Comparison of ENCODE assay signal across 9 mouse cellular contexts in genomic region chr5:24335888-24336511, GRCm38 (mm10). TPM values are rescaled to one million over a fixed set of nuclear protein-coding genes. Genes with fewer than 3 reads are reported as not detected.
DNase-seq lines count a peak whose midpoint lies in the region; ATAC-seq lines count a peak whose summit lies in the region.
"Had no signal": no experiment of that assay in that cellular context is flagged by ENCODE, and none has a peak within 500 bp of the region (broad histone marks: within the 10 kb centered on the region; RNA-seq: fewer than 3 reads in every experiment).

No protein-coding gene starts in this region.

- peaks cover 28% of the 10 kb centered on the region for H3K27me3 ChIP-seq in liver, embryonic 12.5 days (replicated peaks)
- H3K27me3 ChIP-seq in liver, embryonic 11.5 days (replicated peaks; ENCODE audit: control insufficient read depth, insufficient read depth, low read length), result peaks cover 5% of the 10 kb centered on the region; the same call in 1 of the 2 replicates
- H3K27me3 ChIP-seq in embryonic facial prominence, embryonic 15.5 days, result no peaks in the 10 kb centered on the region
- no peaks in the 10 kb centered on the region for H3K27me3 ChIP-seq in hindbrain, embryonic 14.5 days (ENCODE audit: control insufficient read depth, insufficient read depth, low read length)
- peaks cover 3% of the 10 kb centered on the region; the same call in 1 of the 2 replicates for H3K27me3 ChIP-seq in liver, embryonic 13.5 days
- no peaks in the 10 kb centered on the region for H3K27me3 ChIP-seq in neural tube, embryonic 12.5 days (replicated peaks)

- 21% methylated on average over 3 of the region's 3 CpGs for WGBS in liver, embryonic 12.5 days (ENCODE audit: insufficient replicate concordance)
- 17% methylated on average over 3 of the region's 3 CpGs for WGBS in liver, embryonic 11.5 days
- WGBS in embryonic facial prominence, embryonic 15.5 days, result 19% methylated on average over 3 of the region's 3 CpGs
- WGBS in hindbrain, embryonic 14.5 days, result 14% methylated on average over 3 of the region's 3 CpGs
- 17% methylated on average over 3 of the region's 3 CpGs for WGBS in liver, embryonic 13.5 days (ENCODE audit: insufficient replicate concordance)
- 8% methylated on average over 3 of the region's 3 CpGs for WGBS in neural tube, embryonic 12.5 days

- ATAC-seq in liver, embryonic 12.5 days, result peak; percentile 46
- ATAC-seq in liver, embryonic 11.5 days (replicated peaks; ENCODE audit: low FRiP score), result no peak; the same call in 1 of the 2 replicates
- ATAC-seq in embryonic facial prominence, embryonic 15.5 days (ENCODE audit: insufficient number of reproducible peaks, low FRiP score, low TSS enrichment, low read depth), result peak; percentile 55
- peak; percentile 82; the same call in 1 of the 2 replicates for ATAC-seq in hindbrain, embryonic 14.5 days (ENCODE audit: low FRiP score)
- ATAC-seq in liver, embryonic 13.5 days (ENCODE audit: low read depth), result 0 out of 2 replicates have a peak, but pooled peaks have one; percentile 30
- ATAC-seq in neural tube, embryonic 12.5 days (ENCODE audit: low FRiP score, low read depth), result peak; percentile 86
- no peak for ATAC-seq in megakaryocyte, adult 5-6 weeks (ENCODE audit: poor library complexity, severe bottlenecking)

- H3K9ac ChIP-seq in liver, embryonic 12.5 days, result no peak overlapping the region
- no peak overlapping the region for H3K9ac ChIP-seq in liver, embryonic 11.5 days (ENCODE audit: low read depth, low read length)
- no peak overlapping the region for H3K9ac ChIP-seq in embryonic facial prominence, embryonic 15.5 days
- no peak overlapping the region for H3K9ac ChIP-seq in hindbrain, embryonic 14.5 days
- no peak overlapping the region for H3K9ac ChIP-seq in liver, embryonic 13.5 days
- no peak overlapping the region for H3K9ac ChIP-seq in neural tube, embryonic 12.5 days

- no peaks in the 10 kb centered on the region for H3K9me3 ChIP-seq in liver, embryonic 12.5 days (replicated peaks)
- no peaks in the 10 kb centered on the region for H3K9me3 ChIP-seq in liver, embryonic 11.5 days (ENCODE audit: control insufficient read depth, low read length)
- no peaks in the 10 kb centered on the region for H3K9me3 ChIP-seq in embryonic facial prominence, embryonic 15.5 days (replicated peaks)
- no peaks in the 10 kb centered on the region for H3K9me3 ChIP-seq in hindbrain, embryonic 14.5 days (ENCODE audit: control insufficient read depth, low read length)
- no peaks in the 10 kb centered on the region for H3K9me3 ChIP-seq in liver, embryonic 13.5 days (replicated peaks)
- H3K9me3 ChIP-seq in neural tube, embryonic 12.5 days, result no peaks in the 10 kb centered on the region

- no peak overlapping the region for H3K4me3 ChIP-seq in liver, embryonic 12.5 days
- H3K4me3 ChIP-seq in liver, embryonic 11.5 days (ENCODE audit: low read depth, low read length), result no peak overlapping the region
- no peak overlapping the region for H3K4me3 ChIP-seq in embryonic facial prominence, embryonic 15.5 days (replicated peaks)
- no peak overlapping the region for H3K4me3 ChIP-seq in hindbrain, embryonic 14.5 days (replicated peaks; ENCODE audit: low read length)
- H3K4me3 ChIP-seq in liver, embryonic 13.5 days (replicated peaks), result no peak overlapping the region
- no peak overlapping the region for H3K4me3 ChIP-seq in neural tube, embryonic 12.5 days

- no peak overlapping the region for H3K27ac ChIP-seq in liver, embryonic 12.5 days
- no peak overlapping the region for H3K27ac ChIP-seq in liver, embryonic 11.5 days (ENCODE audit: low read depth, low read length)
- no peak overlapping the region for H3K27ac ChIP-seq in embryonic facial prominence, embryonic 15.5 days (replicated peaks)
- peak overlapping the region; percentile 54; the same call in 1 of the 2 replicates for H3K27ac ChIP-seq in hindbrain, embryonic 14.5 days
- H3K27ac ChIP-seq in liver, embryonic 13.5 days, result no peak overlapping the region
- no peak overlapping the region for H3K27ac ChIP-seq in neural tube, embryonic 12.5 days

- no peak for DNase-seq in liver, embryonic 11.5 days (ENCODE audit: low spot score)
- DNase-seq in NIH3T3 (ENCODE audit: low read depth), result peak; percentile 81
- peak; percentile 63 for DNase-seq in hindbrain, embryonic 14.5 days (ENCODE audit: low spot score)
- DNase-seq in liver, embryonic 13.5 days, result no peak

- no peaks in the 10 kb centered on the region for H3K36me3 ChIP-seq in liver, embryonic 12.5 days
- H3K36me3 ChIP-seq in liver, embryonic 11.5 days (ENCODE audit: control insufficient read depth, insufficient read depth, low read length), result no peaks in the 10 kb centered on the region
- H3K36me3 ChIP-seq in embryonic facial prominence, embryonic 15.5 days, result no peaks in the 10 kb centered on the region
- H3K36me3 ChIP-seq in hindbrain, embryonic 14.5 days (replicated peaks; ENCODE audit: control insufficient read depth, insufficient read depth), result peaks cover 18% of the 10 kb centered on the region
- no peaks in the 10 kb centered on the region for H3K36me3 ChIP-seq in liver, embryonic 13.5 days
- peaks cover 17% of the 10 kb centered on the region; the same call in 1 of the 2 replicates for H3K36me3 ChIP-seq in neural tube, embryonic 12.5 days

- no peak overlapping the region for H3K4me2 ChIP-seq in liver, embryonic 12.5 days
- no peak overlapping the region for H3K4me2 ChIP-seq in liver, embryonic 11.5 days
- no peak overlapping the region for H3K4me2 ChIP-seq in embryonic facial prominence, embryonic 15.5 days (replicated peaks)
- H3K4me2 ChIP-seq in hindbrain, embryonic 14.5 days (replicated peaks), result no peak overlapping the region
- no peak overlapping the region for H3K4me2 ChIP-seq in liver, embryonic 13.5 days
- no peak overlapping the region for H3K4me2 ChIP-seq in neural tube, embryonic 12.5 days (replicated peaks)

- 0 out of 2 replicates have a peak, but pooled peaks cover 19% of the 10 kb centered on the region for H3K4me1 ChIP-seq in liver, embryonic 12.5 days
- no peaks in the 10 kb centered on the region for H3K4me1 ChIP-seq in liver, embryonic 11.5 days (replicated peaks; ENCODE audit: control insufficient read depth, insufficient read depth, low read length)
- H3K4me1 ChIP-seq in embryonic facial prominence, embryonic 15.5 days, result peaks cover 12% of the 10 kb centered on the region
- no peaks in the 10 kb centered on the region; the same call in 1 of the 2 replicates for H3K4me1 ChIP-seq in hindbrain, embryonic 14.5 days (replicated peaks; ENCODE audit: control insufficient read depth, insufficient read depth, low read length)
- peaks cover 5% of the 10 kb centered on the region for H3K4me1 ChIP-seq in liver, embryonic 13.5 days (replicated peaks)
- peaks cover 26% of the 10 kb centered on the region; the same call in 1 of the 2 replicates for H3K4me1 ChIP-seq in neural tube, embryonic 12.5 days

RNA-seq across cellular contexts. Expression of gene Kcnh2, which starts 15.4 kb away (rescaled TPM):
- polyA plus RNA-seq in liver, embryonic 12.5 days (2016; fragmentation: Nextera tagmentation; extraction: Ambion mirVana), result 0.89 and 1.6 TPM in 2 replicates
- polyA plus RNA-seq in liver, embryonic 11.5 days (2014; fragmentation: Nextera tagmentation; extraction: Ambion mirVana), result 2.5 and 3.8 TPM in 2 replicates
- polyA plus RNA-seq in embryonic facial prominence, embryonic 15.5 days (2015; fragmentation: Nextera tagmentation; extraction: Ambion mirVana), result 4.8 and 5.1 TPM in 2 replicates
- 13.9 and 15.1 TPM in 2 replicates for polyA plus RNA-seq in hindbrain, embryonic 14.5 days (2014; fragmentation: Nextera tagmentation; extraction: Ambion mirVana)
- polyA plus RNA-seq in liver, embryonic 13.5 days (2015; fragmentation: Nextera tagmentation; extraction: Ambion mirVana), result 0.20 and 0.22 TPM in 2 replicates
- 15.1 and 18.6 TPM in 2 replicates for polyA plus RNA-seq in neural tube, embryonic 12.5 days (2016; fragmentation: Nextera tagmentation; extraction: Ambion mirVana)
- total RNA-seq in megakaryocyte, adult 5-6 weeks (2015), result not detected in 2 replicates
- not detected in 2 replicates for total RNA-seq in megakaryocyte, adult 5-6 weeks (2017)

RNA-seq across cellular contexts. Expression of gene Nos3, which starts 28.6 kb away (rescaled TPM):
- polyA plus RNA-seq in liver, embryonic 12.5 days (2016; fragmentation: Nextera tagmentation; extraction: Ambion mirVana), result 4.4 and 4.9 TPM in 2 replicates
- polyA plus RNA-seq in liver, embryonic 11.5 days (2014; fragmentation: Nextera tagmentation; extraction: Ambion mirVana), result 6.4 and 7.2 TPM in 2 replicates
- polyA plus RNA-seq in embryonic facial prominence, embryonic 15.5 days (2015; fragmentation: Nextera tagmentation; extraction: Ambion mirVana), result 6.5 and 6.9 TPM in 2 replicates
- 8.6 and 10.6 TPM in 2 replicates for polyA plus RNA-seq in hindbrain, embryonic 14.5 days (2014; fragmentation: Nextera tagmentation; extraction: Ambion mirVana)
- 2.5 and 2.7 TPM in 2 replicates for polyA plus RNA-seq in liver, embryonic 13.5 days (2015; fragmentation: Nextera tagmentation; extraction: Ambion mirVana)
- polyA plus RNA-seq in neural tube, embryonic 12.5 days (2016; fragmentation: Nextera tagmentation; extraction: Ambion mirVana), result 9.2 and 9.4 TPM in 2 replicates
- 0.05 and 0.25 TPM in 2 replicates for total RNA-seq in megakaryocyte, adult 5-6 weeks (2015)
- 0.16 and 0.29 TPM in 2 replicates for total RNA-seq in megakaryocyte, adult 5-6 weeks (2017)
- total RNA-seq: neutrophil, adult 5-6 weeks had no signal

RNA-seq across cellular contexts. Expression of gene Atg9b, which starts 55.9 kb away (rescaled TPM):
- polyA plus RNA-seq in liver, embryonic 12.5 days (2016; fragmentation: Nextera tagmentation; extraction: Ambion mirVana), result 0.47 and 0.93 TPM in 2 replicates
- polyA plus RNA-seq in liver, embryonic 11.5 days (2014; fragmentation: Nextera tagmentation; extraction: Ambion mirVana), result 0.75 and 1.0 TPM in 2 replicates
- polyA plus RNA-seq in embryonic facial prominence, embryonic 15.5 days (2015; fragmentation: Nextera tagmentation; extraction: Ambion mirVana), result 3.9 and 4.7 TPM in 2 replicates
- polyA plus RNA-seq in hindbrain, embryonic 14.5 days (2014; fragmentation: Nextera tagmentation; extraction: Ambion mirVana), result 1.6 and 2.4 TPM in 2 replicates
- polyA plus RNA-seq in liver, embryonic 13.5 days (2015; fragmentation: Nextera tagmentation; extraction: Ambion mirVana), result 0.56 and 0.60 TPM in 2 replicates
- 0.34 and 0.35 TPM in 2 replicates for polyA plus RNA-seq in neural tube, embryonic 12.5 days (2016; fragmentation: Nextera tagmentation; extraction: Ambion mirVana)
- total RNA-seq in megakaryocyte, adult 5-6 weeks (2015), result 0.33 and 0.50 TPM in 2 replicates
- total RNA-seq in megakaryocyte, adult 5-6 weeks (2017), result 2.2 and 2.7 TPM in 2 replicates
- total RNA-seq: neutrophil, adult 5-6 weeks had no signal

RNA-seq across cellular contexts. Expression of gene Abcb8, which starts 57.5 kb away (rescaled TPM):
- 32.6 and 34.1 TPM in 2 replicates for polyA plus RNA-seq in liver, embryonic 12.5 days (2016; fragmentation: Nextera tagmentation; extraction: Ambion mirVana)
- polyA plus RNA-seq in liver, embryonic 11.5 days (2014; fragmentation: Nextera tagmentation; extraction: Ambion mirVana), result 54.6 and 55.2 TPM in 2 replicates
- 40.7 and 47.0 TPM in 2 replicates for polyA plus RNA-seq in embryonic facial prominence, embryonic 15.5 days (2015; fragmentation: Nextera tagmentation; extraction: Ambion mirVana)
- polyA plus RNA-seq in hindbrain, embryonic 14.5 days (2014; fragmentation: Nextera tagmentation; extraction: Ambion mirVana), result 42.0 and 45.6 TPM in 2 replicates
- 30.2 and 30.5 TPM in 2 replicates for polyA plus RNA-seq in liver, embryonic 13.5 days (2015; fragmentation: Nextera tagmentation; extraction: Ambion mirVana)
- 45.9 and 52.7 TPM in 2 replicates for polyA plus RNA-seq in neural tube, embryonic 12.5 days (2016; fragmentation: Nextera tagmentation; extraction: Ambion mirVana)
- total RNA-seq in megakaryocyte, adult 5-6 weeks (2015), result 9.3 and 13.9 TPM in 2 replicates
- 3.3 and 5.6 TPM in 2 replicates for total RNA-seq in megakaryocyte, adult 5-6 weeks (2017)

Comparison
In these comparisons a context has a peak if more than half of its experiments do, and no peak if none do; other contexts are left out.
1. ATAC-seq: peak in liver, embryonic 12.5 days (single experiment), embryonic facial prominence, embryonic 15.5 days (single experiment), hindbrain, embryonic 14.5 days (single experiment), liver, embryonic 13.5 days (single experiment) and neural tube, embryonic 12.5 days (single experiment); none in liver, embryonic 11.5 days (single experiment) and megakaryocyte, adult 5-6 weeks (single experiment).
2. DNase-seq: peak in NIH3T3 (single experiment) and hindbrain, embryonic 14.5 days (single experiment); none in liver, embryonic 11.5 days (single experiment) and liver, embryonic 13.5 days (single experiment).